Mouse (Mus musculus) hindbrain, embryonic 16.5 days (tissue): Measurements from ENCODE around the gene Galnt11. TPM values are rescaled to one million over a fixed set of nuclear protein-coding genes. Genes with fewer than 3 reads are reported as not detected.
A peak's percentile ranks its signal among the peaks of the same experiment; 100 is the strongest.
"Not testable (repeated sequence)": the region's sequence is repeated elsewhere in the genome, so short reads cannot be mapped to it uniquely, and the experiment has no call there.

Source experiments
- ATAC-seq: fragments of 200-750 bp; cut with Nextera tagmentation; 2 replicates; pipeline ENCODE4 v1.8.0; 2017; ENCODE audit warnings: moderate TSS enrichment, moderate library complexity
- H3K27ac ChIP-seq: fragments of 300-500 bp; sonication (generic); 2 replicates; pipeline ENCODE4 v1.5.1; 2014; ENCODE audit warnings: low read depth, mild to moderate bottlenecking, control low read depth, low read length, moderate library complexity
- H3K27me3 ChIP-seq: fragments of 300-500 bp; sonication (generic); replicated peaks from 2 replicates; pipeline ENCODE4 v1.6.1; 2014; ENCODE audit warnings: low read length; ENCODE audit not compliant: control insufficient read depth, insufficient read depth
- H3K36me3 ChIP-seq: fragments of 300-500 bp; sonication (generic); 2 replicates; pipeline ENCODE4 v1.6.1; 2014; ENCODE audit warnings: mild to moderate bottlenecking, low read length, moderate library complexity, mixed read lengths; ENCODE audit not compliant: control insufficient read depth, insufficient read depth
- H3K4me1 ChIP-seq: fragments of 300-500 bp; sonication (generic); 2 replicates; pipeline ENCODE4 v1.6.1; 2014; ENCODE audit warnings: low read depth, low read length; ENCODE audit not compliant: control insufficient read depth, insufficient read depth
- H3K4me2 ChIP-seq: fragments of 300-500 bp; sonication (generic); 2 replicates; pipeline ENCODE4 v1.6.1; 2014; ENCODE audit warnings: mild to moderate bottlenecking, low read length, control low read depth, moderate library complexity
- H3K4me3 ChIP-seq: fragments of 300-500 bp; sonication (generic); 2 replicates; pipeline ENCODE4 v1.5.1; 2014; ENCODE audit warnings: mild to moderate bottlenecking, low read length, control low read depth, moderate library complexity
- H3K9ac ChIP-seq: fragments of 300-500 bp; sonication (generic); 2 replicates; pipeline ENCODE4 v1.6.1; 2014; ENCODE audit warnings: low read depth, mild to moderate bottlenecking, control low read depth, low read length, moderate library complexity
- H3K9me3 ChIP-seq: fragments of 300-500 bp; sonication (generic); 2 replicates; pipeline ENCODE4 v1.6.1; 2014; ENCODE audit warnings: mild to moderate bottlenecking, low read length, moderate library complexity; ENCODE audit not compliant: control insufficient read depth
- WGBS: fragments of 180-500 bp; shearing (Covaris S2); extraction: QIAGEN DNeasy Blood & Tissue Kit; methylation state at CpG from one replicate; pipeline ENCODE4 v1.1.7; 2014; 5-methylcytosine and 5-hydroxymethylcytosine counted together
- polyA plus RNA-seq: library from polyadenylated mRNA; unstranded; fragments of >200 nt; fragmentation: Nextera tagmentation; extraction: Ambion mirVana; gene quantifications from 2 replicates; pipeline ENCODE4 v1.2.1, GENCODE M21; 2015

Gene Galnt11
- polyA plus RNA-seq, 1 experiment from 2014 or later, result 63.3 TPM

DNA sequence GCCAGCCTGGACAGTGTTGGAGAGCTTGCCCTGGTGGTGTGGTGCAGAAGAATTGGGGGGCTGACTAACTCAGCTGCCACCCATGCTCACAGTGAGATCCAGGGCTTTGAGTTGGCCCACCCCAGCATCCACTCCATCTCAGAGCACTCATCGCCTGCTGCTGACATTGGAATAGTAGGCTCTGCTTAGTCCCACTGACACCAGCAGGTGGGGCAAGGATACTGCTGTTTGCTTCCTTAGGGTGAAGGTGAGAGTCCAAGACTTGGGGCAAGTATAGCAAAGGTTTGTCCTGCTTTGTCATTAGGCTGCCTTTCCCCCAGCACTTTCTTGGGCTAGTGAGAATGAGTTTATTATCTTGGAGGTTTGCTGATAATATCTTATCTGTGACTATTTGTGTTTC lies 32.9 kb upstream of the Galnt11 start:
- 50% methylated on average over 1 of the region's 1 CpGs for WGBS
- no peaks in the 10 kb centered on the region for H3K27me3 ChIP-seq
- no peak for ATAC-seq

DNA sequence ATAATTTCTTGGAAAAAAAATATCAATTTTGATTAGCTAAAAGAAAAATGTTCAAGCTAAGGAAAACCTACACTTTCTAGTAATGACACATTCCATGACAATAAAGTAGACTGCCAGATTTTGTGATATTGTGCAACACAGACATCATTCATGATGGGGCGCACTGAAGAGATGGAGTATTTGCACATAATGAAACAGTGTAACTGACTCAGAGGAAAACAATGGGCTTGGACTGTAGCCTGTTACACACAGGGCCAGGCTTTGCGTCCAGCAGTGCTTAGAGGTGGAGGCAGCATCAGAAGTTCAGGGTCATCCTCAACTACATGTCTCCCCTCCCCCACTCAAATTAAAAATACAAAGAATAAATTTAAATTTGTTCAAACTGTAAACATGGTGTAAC lies 31.2 kb upstream of the Galnt11 start:
- H3K4me3 ChIP-seq, result no peak overlapping the region
- ATAC-seq, result no peak
- H3K9me3 ChIP-seq, result no peaks in the 10 kb centered on the region
- no peaks in the 10 kb centered on the region for H3K36me3 ChIP-seq
- 81% methylated on average over 2 of the region's 2 CpGs for WGBS
- H3K4me2 ChIP-seq, result no peak overlapping the region
- no peaks in the 10 kb centered on the region for H3K27me3 ChIP-seq
- H3K27ac ChIP-seq, result no peak overlapping the region
- no peaks in the 10 kb centered on the region for H3K4me1 ChIP-seq
- no peak overlapping the region for H3K9ac ChIP-seq

More for the DNA sequence above, 32.9 kb upstream of the Galnt11 start:
- no peak overlapping the region for H3K4me2 ChIP-seq
- H3K9me3 ChIP-seq, result no peaks in the 10 kb centered on the region
- no peak overlapping the region for H3K9ac ChIP-seq
- H3K27ac ChIP-seq, result no peak overlapping the region
- no peaks in the 10 kb centered on the region for H3K4me1 ChIP-seq
- no peaks in the 10 kb centered on the region for H3K36me3 ChIP-seq
- no peak overlapping the region for H3K4me3 ChIP-seq

DNA sequence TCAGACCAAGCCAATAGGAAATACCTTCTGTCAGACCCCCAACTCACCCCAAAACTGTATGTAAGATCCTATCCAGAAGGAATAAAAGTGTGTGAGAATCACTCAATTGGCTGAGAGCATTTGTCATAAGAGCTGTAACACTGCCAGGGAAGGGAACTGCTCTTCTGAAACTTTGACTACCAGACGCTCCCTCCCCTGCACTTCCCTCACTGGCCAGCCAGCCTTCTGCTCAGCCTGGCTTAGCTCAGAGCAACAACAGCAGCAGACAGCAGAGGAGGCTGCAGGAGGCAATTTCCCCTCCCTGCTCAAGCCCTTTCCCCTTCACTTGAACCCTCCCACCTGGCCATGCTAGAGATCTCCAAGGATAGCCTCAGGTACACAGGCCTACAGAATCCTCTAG lies 9.8 kb upstream of the Galnt11 start:
- Histone ChIP-seq H3K27ac (no peak overlapping the region), H3K4me3 (no peak overlapping the region), H3K4me1 (no peaks in the 10 kb centered on the region), H3K4me2 (no peak overlapping the region), H3K36me3 (no peaks in the 10 kb centered on the region), H3K27me3 (no peaks in the 10 kb centered on the region), H3K9me3 (no peaks in the 10 kb centered on the region), H3K9ac (no peak overlapping the region)
- ATAC-seq, result no peak
- WGBS, result 86% methylated on average over 1 of the region's 1 CpGs

DNA sequence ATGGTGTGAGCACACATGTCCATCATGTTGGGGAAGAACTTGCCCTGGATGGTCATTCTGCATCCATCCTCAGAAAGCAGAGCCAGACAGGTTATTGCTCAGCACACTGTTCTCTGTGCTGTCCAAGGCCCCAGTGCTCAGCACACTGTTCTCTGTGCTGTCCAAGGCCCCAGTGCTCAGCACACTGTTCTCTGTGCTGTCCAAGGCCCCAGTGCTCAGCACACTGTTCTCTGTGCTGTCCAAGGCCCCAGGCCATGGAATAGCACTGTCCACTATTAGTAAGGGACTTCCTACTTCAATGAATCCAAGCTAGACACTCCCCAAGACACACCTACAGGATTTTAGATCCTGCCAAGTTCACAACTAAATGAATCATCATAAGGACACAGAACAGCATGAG lies 8.5 kb upstream of the Galnt11 start:
- H3K27ac ChIP-seq, H3K36me3 ChIP-seq, H3K4me2 ChIP-seq, ATAC-seq, H3K9me3 ChIP-seq, H3K27me3 ChIP-seq, H3K4me3 ChIP-seq, H3K9ac ChIP-seq, H3K4me1 ChIP-seq: not testable (repeated sequence)

DNA sequence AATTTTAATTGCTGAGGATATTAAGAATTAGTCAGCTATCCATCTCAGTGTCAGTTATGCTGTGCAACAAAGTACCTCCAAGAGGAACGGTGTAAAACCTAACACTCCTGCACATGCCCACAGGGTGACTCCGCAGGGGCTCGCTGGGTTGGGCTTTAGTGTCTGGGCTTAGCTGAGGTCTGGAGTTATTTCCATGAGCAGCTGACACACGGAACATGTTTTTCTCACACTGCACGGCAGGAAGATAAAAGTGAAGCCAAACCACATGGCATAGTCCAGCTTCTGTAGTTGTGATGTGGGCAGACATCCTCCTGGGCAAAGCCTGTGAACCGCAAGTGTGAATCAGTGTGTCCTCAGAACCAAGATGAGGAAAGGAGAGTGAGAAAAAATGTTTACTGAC lies 6.7 kb upstream of the Galnt11 start:
- Histone ChIP-seq H3K27me3 (no peaks in the 10 kb centered on the region), H3K36me3 (no peaks in the 10 kb centered on the region), H3K9ac (no peak overlapping the region), H3K27ac (no peak overlapping the region), H3K4me1 (no peaks in the 10 kb centered on the region), H3K4me2 (no peak overlapping the region), H3K9me3 (no peaks in the 10 kb centered on the region), H3K4me3 (no peak overlapping the region)
- no peak for ATAC-seq
- WGBS, result 86% methylated on average over 6 of the region's 6 CpGs

DNA sequence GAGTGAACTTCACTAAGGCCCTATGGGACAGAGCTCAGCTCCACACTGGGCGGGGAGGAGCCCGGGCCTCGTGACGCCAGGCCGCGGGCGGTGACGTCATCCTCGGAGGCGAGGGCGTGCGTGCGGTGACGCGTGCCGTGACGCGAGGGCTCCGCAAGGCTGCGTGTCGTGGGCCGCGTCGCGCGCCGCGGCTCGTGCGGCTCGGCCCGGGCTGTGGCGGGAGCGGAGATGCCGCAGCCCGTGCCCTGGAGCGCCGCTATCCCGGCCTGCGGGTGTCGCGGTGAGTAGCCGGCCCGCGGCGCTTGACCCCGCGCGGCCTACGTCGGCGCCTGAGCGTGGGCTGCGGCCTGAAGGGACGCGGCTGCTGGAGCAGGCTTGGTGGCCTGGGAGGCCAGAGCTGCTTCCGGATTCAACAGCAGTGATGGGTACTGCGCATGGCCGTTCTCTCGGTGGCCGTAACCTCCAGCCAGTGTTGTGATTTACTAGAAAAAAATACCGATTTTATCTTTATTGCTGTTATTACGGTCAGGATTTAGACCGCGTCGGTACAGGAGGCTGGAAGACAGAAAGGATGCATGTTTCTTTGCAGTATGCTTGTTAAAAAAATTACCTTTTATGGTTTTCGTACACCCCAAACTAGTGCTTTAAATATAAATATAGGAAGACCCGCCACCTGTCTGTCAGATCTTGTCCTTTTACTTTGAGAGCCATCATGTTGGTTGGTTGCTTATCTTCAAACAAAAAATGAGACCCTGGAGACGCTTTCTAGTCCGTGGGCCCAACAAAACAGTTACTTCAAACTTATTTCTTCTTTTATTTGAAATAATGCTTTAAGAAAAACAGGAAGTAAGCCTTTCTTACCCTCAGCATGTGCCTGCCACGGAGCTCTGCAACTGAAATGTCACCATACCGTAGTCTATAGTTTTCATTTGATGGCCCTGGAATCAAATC lies 1.3 kb downstream of the Galnt11 start, which contains the start of gene E130116L18Rik:
Gene E130116L18Rik, minus strand, starts transcription at position 402 of the 951 bp plus-strand sequence.
- WGBS, result 4% methylated on average over 68 of the region's 72 CpGs
- Histone ChIP-seq H3K4me3 (peak within 1 kb of the TSS; percentile 84), H3K36me3 (peaks cover 4% of the 10 kb centered on the region; the same call in 1 of the 2 replicates), H3K4me2 (peak within 1 kb of the TSS; percentile 54), H3K9ac (peak within 1 kb of the TSS; percentile 89), H3K4me1 (peaks cover 8% of the 10 kb centered on the region), H3K27me3 (no peaks in the 10 kb centered on the region), H3K9me3 (no peaks in the 10 kb centered on the region), H3K27ac (peak within 1 kb of the TSS; percentile 92)
- peak; percentile 98 for ATAC-seq

DNA sequence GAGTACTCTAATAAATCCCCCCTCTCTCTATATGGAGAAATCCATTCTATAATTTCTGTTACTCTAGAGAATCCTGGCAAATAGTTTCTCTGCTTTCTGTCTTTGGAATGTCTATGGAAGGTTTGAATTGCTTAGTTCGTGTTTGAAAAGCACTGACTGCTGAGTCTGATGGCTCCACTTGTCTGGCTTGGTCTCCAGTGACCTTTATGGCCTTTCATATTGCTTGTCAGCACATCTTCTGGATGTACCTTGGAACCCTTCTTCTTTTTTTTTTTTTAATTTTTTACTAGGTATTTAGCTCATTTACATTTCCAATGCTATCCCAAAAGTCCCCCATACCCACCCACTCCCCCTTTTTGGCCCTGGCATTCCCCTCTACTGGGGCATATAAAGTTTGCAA lies 2.7 kb downstream of the Galnt11 start:
- not testable (repeated sequence) for H3K4me1 ChIP-seq, H3K27ac ChIP-seq, H3K27me3 ChIP-seq, H3K9me3 ChIP-seq, ATAC-seq, H3K9ac ChIP-seq, H3K36me3 ChIP-seq, H3K4me3 ChIP-seq
- WGBS, result 87% methylated on average over 1 of the region's 1 CpGs
- peak overlapping the region; percentile 54 for H3K4me2 ChIP-seq

DNA sequence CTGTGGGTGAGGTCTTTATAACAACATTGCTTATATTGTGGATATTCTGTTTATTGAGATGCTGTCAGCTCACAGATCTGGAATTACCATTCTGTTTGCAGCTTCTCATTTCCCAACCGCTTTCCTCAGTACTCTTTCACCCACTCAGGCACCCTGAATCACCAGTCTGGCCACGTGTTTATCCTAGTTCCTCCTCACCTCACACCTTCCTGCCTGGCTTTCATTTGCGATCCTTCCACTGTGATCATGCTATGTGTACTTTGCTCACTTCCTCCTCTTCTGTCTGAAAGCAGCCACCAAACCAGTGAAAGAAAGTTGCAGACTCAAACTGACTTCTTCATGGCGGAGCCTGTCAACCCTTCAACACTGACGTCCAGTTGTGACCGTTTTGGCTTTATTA lies 21.4 kb downstream of the Galnt11 start:
- Histone ChIP-seq H3K27me3 (no peaks in the 10 kb centered on the region), H3K4me2 (no peak overlapping the region), H3K27ac (no peak overlapping the region), H3K4me3 (no peak overlapping the region), H3K4me1 (no peaks in the 10 kb centered on the region), H3K9ac (no peak overlapping the region), H3K9me3 (no peaks in the 10 kb centered on the region), H3K36me3 (peaks cover 3% of the 10 kb centered on the region)
- no peak for ATAC-seq
- WGBS, result 94% methylated on average over 6 of the region's 6 CpGs

DNA sequence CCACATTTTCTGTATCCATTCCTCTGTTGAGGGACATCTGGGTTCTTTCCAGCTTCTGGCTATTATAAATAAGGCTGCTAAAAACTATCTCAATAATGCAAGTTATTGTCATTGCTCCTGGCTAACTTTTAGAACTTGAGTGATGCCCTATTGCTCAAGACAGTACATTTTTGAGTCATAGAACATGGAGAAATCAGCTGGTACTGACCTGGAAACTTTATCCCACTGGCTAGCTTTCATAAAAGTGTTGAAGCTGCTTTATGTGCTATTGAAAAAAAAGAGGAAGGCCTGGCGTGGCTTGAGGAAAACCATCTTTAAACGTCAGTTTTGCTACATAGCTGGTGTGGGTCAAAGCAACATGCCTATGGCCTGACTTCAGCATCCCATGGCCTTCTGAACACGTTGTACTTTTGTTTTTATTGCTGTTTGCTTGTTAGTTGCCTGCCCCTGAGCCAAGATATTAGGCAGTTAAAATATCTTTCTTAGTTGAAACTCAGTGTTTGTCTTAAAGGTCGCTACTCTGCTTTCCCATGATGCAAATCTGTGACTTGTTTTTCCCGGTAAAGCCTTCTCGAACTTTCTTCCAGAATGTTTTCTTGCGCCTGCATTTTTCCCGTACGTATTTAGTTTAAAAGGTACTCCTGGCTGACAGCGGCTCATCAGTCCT lies 24.2 kb downstream of the Galnt11 start:
- no peaks in the 10 kb centered on the region for H3K4me1 ChIP-seq
- no peak overlapping the region for H3K4me2 ChIP-seq
- no peak for ATAC-seq
- no peak overlapping the region for H3K4me3 ChIP-seq
- no peak overlapping the region for H3K9ac ChIP-seq
- H3K27ac ChIP-seq, result no peak overlapping the region
- H3K9me3 ChIP-seq, result no peaks in the 10 kb centered on the region
- H3K27me3 ChIP-seq, result no peaks in the 10 kb centered on the region
- H3K36me3 ChIP-seq, result peaks cover 9% of the 10 kb centered on the region
- 92% methylated on average over 10 of the region's 10 CpGs for WGBS
